Mouse (Mus musculus) hindbrain, embryonic 10.5 days (tissue): ENCODE measurements at regions not wholly inside any gene's neighbourhood (a gene's known extent, or its start where the extent isn't known, plus 50 kb on each side); places are given as distances from the start of the nearest gene placed in this dataset.

Experiments used
- DNase-seq: peaks from one replicate; pipeline ENCODE4 v3.0.0-alpha.2; 2017; ENCODE audit warnings: low spot score
- H3K27ac ChIP-seq: fragments of 300-500 bp; sonication (generic); 2 replicates; pipeline ENCODE4 v1.5.1; 2016; ENCODE audit warnings: mild to moderate bottlenecking, moderate library complexity
- H3K27me3 ChIP-seq: fragments of 300-500 bp; sonication (generic); 2 replicates; pipeline ENCODE4 v1.6.1; 2016; ENCODE audit warnings: mild to moderate bottlenecking; ENCODE audit not compliant: poor library complexity, insufficient read depth, severe bottlenecking
- H3K36me3 ChIP-seq: fragments of 300-500 bp; sonication (generic); 2 replicates; pipeline ENCODE4 v1.6.1; 2016; ENCODE audit warnings: mild to moderate bottlenecking, moderate library complexity
- H3K4me1 ChIP-seq: fragments of 300-500 bp; sonication (generic); replicated peaks from 2 replicates; pipeline ENCODE4 v1.6.1; 2016; ENCODE audit warnings: mild to moderate bottlenecking
- H3K4me3 ChIP-seq: fragments of 300-500 bp; sonication (generic); 2 replicates; pipeline ENCODE4 v1.5.1; 2016; ENCODE audit warnings: mild to moderate bottlenecking, moderate library complexity
- H3K9me3 ChIP-seq: fragments of 300-500 bp; sonication (generic); 2 replicates; pipeline ENCODE4 v1.6.1; 2016; ENCODE audit warnings: mild to moderate bottlenecking, moderate library complexity
- WGBS: fragments of 180-500 bp; shearing (Covaris S2); methylation state at CpG from one replicate; pipeline ENCODE4 v1.1.7; 2016; 5-methylcytosine and 5-hydroxymethylcytosine counted together

DNA sequence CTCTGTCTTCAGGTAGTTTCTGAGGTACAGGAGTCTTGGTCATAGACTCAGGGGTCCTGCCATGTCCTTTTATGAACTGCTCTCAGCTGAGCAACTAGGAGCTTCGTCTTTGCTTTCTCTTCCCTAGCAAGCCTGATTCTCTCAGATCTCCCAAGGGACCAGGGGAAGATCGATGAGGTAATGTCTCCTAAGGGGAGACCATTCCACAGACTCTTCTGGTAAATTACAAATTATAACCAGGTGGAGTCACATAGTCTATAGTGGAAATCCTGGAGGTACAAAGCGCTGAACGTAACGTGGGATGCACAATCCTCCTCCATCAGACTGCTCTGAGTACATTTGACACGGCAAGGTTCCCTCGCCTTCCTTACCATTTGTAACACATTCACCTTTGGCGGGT lies 88.7 kb upstream of the Mast4 start:
- Histone ChIP-seq H3K27ac (no peak overlapping the region), H3K36me3 (no peaks in the 10 kb centered on the region), H3K27me3 (no peaks in the 10 kb centered on the region), H3K9me3 (0 out of 2 replicates have a peak, but pooled peaks cover 3% of the 10 kb centered on the region), H3K4me1 (no peaks in the 10 kb centered on the region), H3K4me3 (no peak overlapping the region)
- DNase-seq = no peak
- 95% methylated on average over 8 of the region's 8 CpGs for WGBS

DNA sequence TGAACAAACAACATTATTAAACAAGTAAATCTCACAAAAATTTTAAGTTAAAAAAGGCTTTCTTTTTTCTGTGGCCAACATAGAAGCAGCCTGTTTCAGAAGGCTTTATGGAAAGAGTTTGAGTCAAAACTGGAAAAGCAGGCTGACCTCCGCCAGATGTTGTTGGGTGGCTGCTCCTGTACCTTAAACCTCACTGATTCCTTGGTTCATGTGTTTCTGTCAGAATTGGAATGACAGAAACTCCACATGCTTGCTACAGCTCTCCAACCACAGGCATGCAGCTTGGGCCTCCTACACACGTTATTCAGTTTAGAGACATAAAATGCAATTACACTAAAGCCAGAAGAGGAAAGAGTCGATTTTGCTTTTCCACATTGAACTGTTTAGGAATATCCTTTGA lies 84.8 kb upstream of the Mast4 start:
- 89% methylated on average over 3 of the region's 3 CpGs for WGBS
- 0 out of 2 replicates have a peak, but pooled peaks cover 3% of the 10 kb centered on the region for H3K9me3 ChIP-seq
- no peaks in the 10 kb centered on the region for H3K36me3 ChIP-seq
- H3K4me3 ChIP-seq = no peak overlapping the region
- H3K27me3 ChIP-seq = no peaks in the 10 kb centered on the region
- no peak for DNase-seq
- no peaks in the 10 kb centered on the region for H3K4me1 ChIP-seq
- no peak overlapping the region for H3K27ac ChIP-seq

DNA sequence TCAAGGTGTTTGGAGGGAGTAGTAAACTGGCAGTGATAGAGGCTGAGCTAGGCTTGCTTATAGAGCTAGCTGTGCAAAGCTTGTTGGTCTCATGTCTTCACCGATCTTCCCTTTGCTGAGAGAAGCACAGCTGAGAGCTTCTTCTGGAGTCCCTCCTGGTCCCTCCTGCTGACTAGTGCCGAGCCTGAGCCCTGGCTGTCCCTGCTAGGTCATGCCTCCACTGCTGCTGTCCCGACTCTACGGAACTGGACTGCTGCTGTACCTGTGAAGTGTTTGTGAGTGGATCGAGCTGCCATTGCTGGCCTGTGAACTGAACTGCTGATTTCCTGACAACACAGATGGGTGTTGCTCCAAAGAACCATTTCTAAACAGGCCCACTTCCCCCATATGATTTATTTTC lies 83.0 kb upstream of the Mast4 start:
- no peak for DNase-seq
- Histone ChIP-seq H3K4me1 (no peaks in the 10 kb centered on the region), H3K9me3 (0 out of 2 replicates have a peak, but pooled peaks cover 3% of the 10 kb centered on the region), H3K27me3 (no peaks in the 10 kb centered on the region), H3K27ac (no peak overlapping the region), H3K4me3 (no peak overlapping the region), H3K36me3 (no peaks in the 10 kb centered on the region)
- 89% methylated on average over 5 of the region's 5 CpGs for WGBS

GRCm38 (mm10) chr13:103415335-103415734 lies 81.0 kb upstream of the Mast4 start:
- H3K4me3 ChIP-seq = no peak overlapping the region
- WGBS = 83% methylated on average over 4 of the region's 4 CpGs
- H3K27me3 ChIP-seq = no peaks in the 10 kb centered on the region
- H3K27ac ChIP-seq = no peak overlapping the region
- no peaks in the 10 kb centered on the region for H3K4me1 ChIP-seq
- 0 out of 2 replicates have a peak, but pooled peaks cover 3% of the 10 kb centered on the region for H3K9me3 ChIP-seq
- DNase-seq = no peak
- no peaks in the 10 kb centered on the region for H3K36me3 ChIP-seq

DNA sequence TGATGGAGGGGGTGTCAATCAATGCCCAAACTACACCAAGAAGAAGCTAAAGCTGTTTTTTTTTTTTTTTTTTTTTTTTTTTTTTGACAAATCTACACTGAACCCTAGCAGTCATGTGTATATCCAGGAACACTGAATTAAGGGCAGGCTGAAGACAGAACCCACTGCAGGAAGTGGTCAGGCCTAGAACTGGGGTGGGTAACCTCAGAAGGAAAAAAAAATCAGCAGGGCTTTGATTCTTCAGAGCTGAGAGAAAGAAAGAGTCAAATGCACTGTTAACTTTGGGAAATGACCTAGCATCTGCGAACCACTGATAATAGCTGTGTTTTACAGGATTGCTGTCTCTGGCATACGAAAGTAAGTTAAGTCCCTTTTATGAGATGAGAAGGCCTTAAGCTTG lies 78.3 kb upstream of the Mast4 start:
- Histone ChIP-seq H3K27me3 (no peaks in the 10 kb centered on the region), H3K4me1 (no peaks in the 10 kb centered on the region), H3K9me3 (no peaks in the 10 kb centered on the region), H3K4me3 (no peak overlapping the region), H3K36me3 (no peaks in the 10 kb centered on the region), H3K27ac (no peak overlapping the region)
- DNase-seq = no peak
- WGBS = 91% methylated on average over 2 of the region's 2 CpGs

DNA sequence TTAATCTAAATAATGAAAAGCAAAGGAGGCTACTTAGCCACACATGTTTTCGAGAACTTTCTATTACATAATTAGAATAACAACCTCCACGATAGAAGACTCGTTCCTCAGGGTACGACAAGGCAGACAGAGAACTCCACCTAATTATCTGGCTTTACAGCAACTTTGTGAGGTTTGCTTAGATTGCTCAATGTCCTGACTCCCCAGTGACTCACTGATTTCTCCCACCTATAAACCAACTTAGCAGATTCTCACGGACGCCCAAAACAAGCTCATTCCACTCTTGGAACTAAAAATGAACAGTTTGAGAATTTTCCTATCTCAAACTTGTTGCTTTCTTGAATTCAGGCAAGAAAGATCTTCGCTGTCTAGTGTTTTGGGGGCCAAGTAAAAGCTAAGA lies 75.0 kb upstream of the Mast4 start:
- no peaks in the 10 kb centered on the region for H3K9me3 ChIP-seq
- H3K27ac ChIP-seq = no peak overlapping the region
- WGBS = 90% methylated on average over 7 of the region's 7 CpGs
- DNase-seq = no peak
- H3K27me3 ChIP-seq = no peaks in the 10 kb centered on the region
- H3K4me3 ChIP-seq = no peak overlapping the region
- no peaks in the 10 kb centered on the region for H3K36me3 ChIP-seq
- no peaks in the 10 kb centered on the region for H3K4me1 ChIP-seq

- H3K4me3 ChIP-seq = no peak overlapping the region
- H3K27me3 ChIP-seq = no peaks in the 10 kb centered on the region
- no peaks in the 10 kb centered on the region for H3K36me3 ChIP-seq
- no peaks in the 10 kb centered on the region for H3K9me3 ChIP-seq
- H3K27ac ChIP-seq = no peak overlapping the region
- DNase-seq = no peak
- H3K4me1 ChIP-seq = no peaks in the 10 kb centered on the region
- 90% methylated on average over 2 of the region's 2 CpGs for WGBS
These were observed 62.3 kb upstream of the Mast4 start for GRCm38 (mm10) chr13:103396526-103397020.

GRCm38 (mm10) chr13:103396099-103396498 lies 61.8 kb upstream of the Mast4 start:
- Histone ChIP-seq H3K4me3 (no peak overlapping the region), H3K4me1 (no peaks in the 10 kb centered on the region), H3K27me3 (no peaks in the 10 kb centered on the region), H3K36me3 (no peaks in the 10 kb centered on the region), H3K27ac (no peak overlapping the region), H3K9me3 (no peaks in the 10 kb centered on the region)
- no peak for DNase-seq
- WGBS = 87% methylated on average over 9 of the region's 9 CpGs

DNA sequence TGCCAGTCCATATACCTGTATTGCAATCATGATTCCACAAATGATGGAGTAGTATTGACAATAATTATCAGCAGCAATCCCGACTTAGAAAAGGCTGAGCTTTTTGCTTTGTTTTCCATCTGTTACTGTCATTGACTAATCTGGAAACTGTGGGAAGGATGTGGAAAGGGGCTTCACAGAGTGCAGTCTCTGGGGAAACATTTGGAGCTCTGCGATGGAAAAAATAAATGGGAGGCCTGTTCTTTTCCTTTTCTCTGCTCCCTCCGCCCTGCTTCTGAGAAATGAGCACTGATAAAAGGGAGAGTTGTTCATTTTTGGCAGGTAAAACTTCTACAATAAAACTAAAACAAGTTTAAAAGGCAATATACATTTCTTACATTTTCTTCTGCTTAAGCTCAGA lies 58.3 kb upstream of the Mast4 start:
- WGBS = 86% methylated on average over 3 of the region's 3 CpGs
- Histone ChIP-seq H3K27ac (no peak overlapping the region), H3K4me3 (no peak overlapping the region), H3K27me3 (no peaks in the 10 kb centered on the region), H3K9me3 (no peaks in the 10 kb centered on the region), H3K4me1 (no peaks in the 10 kb centered on the region), H3K36me3 (no peaks in the 10 kb centered on the region)
- DNase-seq = no peak

GRCm38 (mm10) chr13:103391396-103391795 lies 57.1 kb upstream of the Mast4 start:
- DNase-seq = no peak
- Histone ChIP-seq H3K36me3 (no peaks in the 10 kb centered on the region), H3K27me3 (no peaks in the 10 kb centered on the region), H3K27ac (no peak overlapping the region), H3K4me1 (no peaks in the 10 kb centered on the region), H3K9me3 (no peaks in the 10 kb centered on the region), H3K4me3 (no peak overlapping the region)
- 93% methylated on average over 4 of the region's 4 CpGs for WGBS

GRCm38 (mm10) chr13:103390991-103391390 lies 56.7 kb upstream of the Mast4 start:
- H3K36me3 ChIP-seq = no peaks in the 10 kb centered on the region
- no peaks in the 10 kb centered on the region for H3K9me3 ChIP-seq
- 92% methylated on average over 3 of the region's 3 CpGs for WGBS
- no peak for DNase-seq
- no peak overlapping the region for H3K27ac ChIP-seq
- no peaks in the 10 kb centered on the region for H3K27me3 ChIP-seq
- no peak overlapping the region for H3K4me3 ChIP-seq
- no peaks in the 10 kb centered on the region for H3K4me1 ChIP-seq

DNA sequence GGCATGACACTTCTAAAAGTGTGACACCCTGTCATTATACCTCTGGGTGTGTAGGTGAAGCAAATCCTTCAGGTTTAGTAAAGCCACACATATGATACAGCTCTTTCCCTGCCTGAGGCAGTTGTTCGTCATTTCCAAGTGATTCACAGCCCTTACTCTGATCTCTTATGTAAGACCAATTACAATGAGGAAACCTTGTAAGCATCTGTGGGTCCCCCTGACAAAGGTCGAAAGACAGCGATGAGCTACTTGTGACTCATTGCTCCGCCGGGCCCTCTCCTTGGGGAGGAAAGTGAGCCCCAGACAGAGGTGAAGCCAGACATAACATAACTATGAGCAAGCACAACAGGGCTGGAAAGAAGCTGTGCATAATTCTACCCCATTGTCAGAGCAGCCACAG lies 52.7 kb upstream of the Mast4 start:
- Histone ChIP-seq H3K9me3 (no peaks in the 10 kb centered on the region), H3K27ac (no peak overlapping the region), H3K4me3 (no peak overlapping the region), H3K36me3 (no peaks in the 10 kb centered on the region), H3K4me1 (no peaks in the 10 kb centered on the region), H3K27me3 (no peaks in the 10 kb centered on the region)
- DNase-seq = no peak
- whole genome bisulfite sequencing = 93% methylated on average over 5 of the region's 5 CpGs
